Mouse (Mus musculus): Measurements from ENCODE around the gene Odf3l2. TPM values are rescaled to one million over a fixed set of nuclear protein-coding genes. Genes with fewer than 3 reads are reported as not detected.

The Odf3l2 gene
- polyA plus RNA-seq, 1 experiment from 2014 or later = not detected

DNA sequence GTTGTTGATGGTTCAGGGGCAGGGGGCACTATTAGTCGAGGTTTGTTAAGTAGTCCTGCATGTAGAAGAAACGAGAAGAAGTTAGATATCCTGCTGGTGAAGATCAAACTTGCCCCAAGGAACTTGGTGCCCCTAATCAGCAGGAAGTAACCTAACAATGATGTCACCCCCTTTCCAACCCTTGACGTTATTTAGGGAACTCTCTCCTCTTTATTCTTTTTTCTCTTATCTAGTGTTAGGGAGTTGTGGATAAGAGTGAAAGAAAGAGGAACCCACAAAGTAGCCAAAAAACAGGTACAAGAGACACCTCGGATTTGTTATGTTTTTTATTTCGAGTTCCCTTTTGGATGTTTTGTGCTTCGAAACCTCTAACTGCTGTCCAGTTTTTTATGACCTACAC lies 51.4 kb downstream of the Odf3l2 start:
- H3K4me3 ChIP-seq = no peak overlapping the region
- no peak overlapping the region for H3K9ac ChIP-seq
- H3K27ac ChIP-seq = no peak overlapping the region
- H3K4me1 ChIP-seq = no peaks in the 10 kb centered on the region
- no peak for ATAC-seq (ENCODE audit: low FRiP score, low read depth)
- no peaks in the 10 kb centered on the region for H3K36me3 ChIP-seq
- no peak overlapping the region for H3K4me2 ChIP-seq (replicated peaks)
- 61% methylated on average over 6 of the region's 6 CpGs for WGBS
- no peaks in the 10 kb centered on the region for H3K9me3 ChIP-seq
- peaks cover 13% of the 10 kb centered on the region for H3K27me3 ChIP-seq (replicated peaks)

DNA sequence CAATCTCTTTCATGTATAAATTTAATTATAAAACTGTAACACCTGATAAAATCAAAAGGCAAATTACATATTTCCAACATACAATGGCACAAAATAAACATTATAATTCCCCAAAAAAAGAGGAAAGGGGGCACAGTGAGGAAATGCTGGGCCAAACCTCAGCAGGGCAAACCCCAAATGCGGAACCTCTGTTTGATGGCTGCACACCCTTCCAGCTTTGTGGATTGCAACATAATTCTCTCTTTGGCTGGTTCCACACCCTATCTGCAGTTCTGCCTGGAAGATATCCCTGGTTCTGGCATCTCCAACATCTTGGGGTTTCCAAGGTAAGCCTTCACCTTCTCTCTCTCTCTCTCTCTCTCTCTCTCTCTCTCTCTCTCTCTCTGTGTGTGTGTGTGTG lies 54.8 kb downstream of the Odf3l2 start:
- no peak overlapping the region for H3K4me2 ChIP-seq (replicated peaks)
- 97% methylated on average over 1 of the region's 1 CpGs for WGBS
- H3K36me3 ChIP-seq = no peaks in the 10 kb centered on the region
- no peak overlapping the region for H3K4me3 ChIP-seq
- peaks cover 7% of the 10 kb centered on the region for H3K27me3 ChIP-seq (replicated peaks)
- no peaks in the 10 kb centered on the region for H3K9me3 ChIP-seq
- no peak for ATAC-seq (ENCODE audit: low FRiP score, low read depth)
- no peaks in the 10 kb centered on the region for H3K4me1 ChIP-seq
- no peak overlapping the region for H3K9ac ChIP-seq
- H3K27ac ChIP-seq = no peak overlapping the region

Other genes with a start within 250 kb of the Odf3l2 start
- gene Vmn2r83, start 177.0 kb downstream of the Odf3l2 start, polyA plus RNA-seq (2016; fragmentation: Nextera tagmentation; extraction: Ambion mirVana) = not detected in 2 replicates
- gene Plpp2, start 111.9 kb downstream of the Odf3l2 start, polyA plus RNA-seq (2016; fragmentation: Nextera tagmentation; extraction: Ambion mirVana) = 16.2 and 17.9 TPM in 2 replicates
- 67.4 and 69.5 TPM in 2 replicates for gene Mier2, start 90.5 kb downstream of the Odf3l2 start, polyA plus RNA-seq (2016; fragmentation: Nextera tagmentation; extraction: Ambion mirVana)
- gene Theg, start 58.4 kb downstream of the Odf3l2 start, polyA plus RNA-seq (2016; fragmentation: Nextera tagmentation; extraction: Ambion mirVana) = not detected in 2 replicates
- 0.09 TPM in 1 of 2 replicates, not detected in the other for gene C2cd4c, start 31.7 kb downstream of the Odf3l2 start, polyA plus RNA-seq (2016; fragmentation: Nextera tagmentation; extraction: Ambion mirVana)
- 35.5 and 43.9 TPM in 2 replicates for gene Shc2, start 7.8 kb downstream of the Odf3l2 start, polyA plus RNA-seq (2016; fragmentation: Nextera tagmentation; extraction: Ambion mirVana)
- gene Madcam1, start 18.8 kb upstream of the Odf3l2 start, polyA plus RNA-seq (2016; fragmentation: Nextera tagmentation; extraction: Ambion mirVana) = 1.1 and 2.0 TPM in 2 replicates
- 75.2 and 79.6 TPM in 2 replicates for gene Tpgs1, start 23.6 kb upstream of the Odf3l2 start, polyA plus RNA-seq (2016; fragmentation: Nextera tagmentation; extraction: Ambion mirVana)
- 136 and 141 TPM in 2 replicates for gene Cdc34, start 36.5 kb upstream of the Odf3l2 start, polyA plus RNA-seq (2016; fragmentation: Nextera tagmentation; extraction: Ambion mirVana)
- 0.65 and 1.4 TPM in 2 replicates for gene Gzmm, start 43.3 kb upstream of the Odf3l2 start, polyA plus RNA-seq (2016; fragmentation: Nextera tagmentation; extraction: Ambion mirVana)
- 634 and 639 TPM in 2 replicates for gene Bsg, start 58.8 kb upstream of the Odf3l2 start, polyA plus RNA-seq (2016; fragmentation: Nextera tagmentation; extraction: Ambion mirVana)
- gene Hcn2, start 70.9 kb upstream of the Odf3l2 start, polyA plus RNA-seq (2016; fragmentation: Nextera tagmentation; extraction: Ambion mirVana) = 0.61 and 0.79 TPM in 2 replicates
- gene Polrmt, start 100.8 kb upstream of the Odf3l2 start, polyA plus RNA-seq (2016; fragmentation: Nextera tagmentation; extraction: Ambion mirVana) = 44.7 and 44.9 TPM in 2 replicates
- gene Fgf22, start 109.3 kb upstream of the Odf3l2 start, polyA plus RNA-seq (2016; fragmentation: Nextera tagmentation; extraction: Ambion mirVana) = 0.55 and 1.2 TPM in 2 replicates
- 115 and 118 TPM in 2 replicates for gene Rnf126, start 121.2 kb upstream of the Odf3l2 start, polyA plus RNA-seq (2016; fragmentation: Nextera tagmentation; extraction: Ambion mirVana)
- 1.5 and 2.0 TPM in 2 replicates for gene Fstl3, start 131.5 kb upstream of the Odf3l2 start, polyA plus RNA-seq (2016; fragmentation: Nextera tagmentation; extraction: Ambion mirVana)
- 0.16 and 0.42 TPM in 2 replicates for gene Prss57, start 145.2 kb upstream of the Odf3l2 start, polyA plus RNA-seq (2016; fragmentation: Nextera tagmentation; extraction: Ambion mirVana)
- 196 and 205 TPM in 2 replicates for gene Palm, start 147.8 kb upstream of the Odf3l2 start, polyA plus RNA-seq (2016; fragmentation: Nextera tagmentation; extraction: Ambion mirVana)
- 1.6 and 2.3 TPM in 2 replicates for gene Misp, start 175.3 kb upstream of the Odf3l2 start, polyA plus RNA-seq (2016; fragmentation: Nextera tagmentation; extraction: Ambion mirVana)
- gene Ptbp1, start 208.7 kb upstream of the Odf3l2 start, polyA plus RNA-seq (2016; fragmentation: Nextera tagmentation; extraction: Ambion mirVana) = 180 and 189 TPM in 2 replicates
- gene Prtn3, start 228.7 kb upstream of the Odf3l2 start, polyA plus RNA-seq (2016; fragmentation: Nextera tagmentation; extraction: Ambion mirVana) = 12.6 and 15.5 TPM in 2 replicates
- gene Plppr3, start 228.9 kb upstream of the Odf3l2 start, polyA plus RNA-seq (2016; fragmentation: Nextera tagmentation; extraction: Ambion mirVana) = 296 and 301 TPM in 2 replicates
- 0.34 and 0.53 TPM in 2 replicates for gene Elane, start 240.5 kb upstream of the Odf3l2 start, polyA plus RNA-seq (2016; fragmentation: Nextera tagmentation; extraction: Ambion mirVana)
- not detected in 2 replicates for gene Cfd, start 245.1 kb upstream of the Odf3l2 start, polyA plus RNA-seq (2016; fragmentation: Nextera tagmentation; extraction: Ambion mirVana)

Data from neural tube, embryonic 12.5 days (tissue).